Mouse (Mus musculus) embryonic facial prominence, embryonic 10.5 days (tissue): ENCODE data around the gene 1700034J05Rik. TPM values are rescaled to one million over a fixed set of nuclear protein-coding genes. Genes with fewer than 3 reads are reported as not detected.

Experiments used
- DNase-seq: peaks from one replicate; pipeline ENCODE4 v3.0.0-alpha.2; 2017; ENCODE audit warnings: low spot score
- H3K27ac ChIP-seq: fragments of 300-500 bp; sonication (generic); replicated peaks from 2 replicates; pipeline ENCODE4 v1.5.1; 2016; ENCODE audit warnings: mild to moderate bottlenecking
- H3K27me3 ChIP-seq: fragments of 300-500 bp; sonication (generic); replicated peaks from 2 replicates; pipeline ENCODE4 v1.6.1; 2016; ENCODE audit warnings: low read depth, mild to moderate bottlenecking; ENCODE audit not compliant: poor library complexity, severe bottlenecking
- H3K36me3 ChIP-seq: fragments of 300-500 bp; sonication (generic); replicated peaks from 2 replicates; pipeline ENCODE4 v1.6.1; 2016; ENCODE audit warnings: mild to moderate bottlenecking, moderate library complexity
- H3K4me1 ChIP-seq: fragments of 300-500 bp; sonication (generic); 2 replicates; pipeline ENCODE4 v1.6.1; 2016
- H3K4me3 ChIP-seq: fragments of 300-500 bp; sonication (generic); 2 replicates; pipeline ENCODE4 v1.5.1; 2016; ENCODE audit warnings: mild to moderate bottlenecking, moderate library complexity
- H3K9me3 ChIP-seq: fragments of 300-500 bp; sonication (generic); 2 replicates; pipeline ENCODE4 v1.6.1; 2016; ENCODE audit warnings: mild to moderate bottlenecking
- WGBS: fragments of 180-500 bp; shearing (Covaris S2); methylation state at CpG from one replicate; pipeline ENCODE4 v1.1.7; 2016; 5-methylcytosine and 5-hydroxymethylcytosine counted together
- polyA plus RNA-seq: library from polyadenylated mRNA; unstranded; fragments of >200 nt; fragmentation: Nextera tagmentation; extraction: Ambion mirVana; gene quantifications from 2 replicates; pipeline ENCODE4 v1.2.1, GENCODE M21; 2016

Gene 1700034J05Rik
- polyA plus RNA-seq, 1 experiment from 2014 or later: 0.27 TPM

GRCm38 (mm10) chr6:146976446-146976845 is 22.2 kb upstream of the 1700034J05Rik start:
- 82% methylated on average over 8 of the region's 8 CpGs for WGBS
- Histone ChIP-seq H3K27ac (no peak overlapping the region), H3K36me3 (no peaks in the 10 kb centered on the region; the same call in none of the 2 replicates)

GRCm38 (mm10) chr6:146973830-146974229 is 19.6 kb upstream of the 1700034J05Rik start:
- Histone ChIP-seq H3K36me3 (no peaks in the 10 kb centered on the region; the same call in none of the 2 replicates), H3K27me3 (no peaks in the 10 kb centered on the region), H3K4me1 (peaks cover 4% of the 10 kb centered on the region; the same call in 1 of the 2 replicates), H3K27ac (no peak overlapping the region), H3K9me3 (no peaks in the 10 kb centered on the region), H3K4me3 (no peak overlapping the region)
- DNase-seq: no peak

More at GRCm38 (mm10) chr6:146976446-146976845, 22.2 kb upstream of the 1700034J05Rik start:
- DNase-seq: no peak
- no peaks in the 10 kb centered on the region for H3K27me3 ChIP-seq
- peaks cover 20% of the 10 kb centered on the region for H3K4me1 ChIP-seq
- no peaks in the 10 kb centered on the region for H3K9me3 ChIP-seq
- H3K4me3 ChIP-seq: no peak overlapping the region

GRCm38 (mm10) chr6:146973406-146973805 is 19.2 kb upstream of the 1700034J05Rik start:
- no peaks in the 10 kb centered on the region; the same call in none of the 2 replicates for H3K36me3 ChIP-seq
- no peaks in the 10 kb centered on the region for H3K9me3 ChIP-seq
- peaks cover 4% of the 10 kb centered on the region; the same call in 1 of the 2 replicates for H3K4me1 ChIP-seq
- no peak overlapping the region for H3K27ac ChIP-seq
- no peaks in the 10 kb centered on the region for H3K27me3 ChIP-seq
- no peak overlapping the region for H3K4me3 ChIP-seq
- DNase-seq: no peak
- WGBS: 67% methylated on average over 2 of the region's 2 CpGs

- WGBS: 55% methylated on average over 1 of the region's 1 CpGs
- H3K36me3 ChIP-seq: no peaks in the 10 kb centered on the region; the same call in 1 of the 2 replicates
- no peak for DNase-seq
- H3K9me3 ChIP-seq: no peaks in the 10 kb centered on the region
- peaks cover 4% of the 10 kb centered on the region; the same call in 1 of the 2 replicates for H3K4me1 ChIP-seq
- no peak overlapping the region for H3K4me3 ChIP-seq
- no peak overlapping the region for H3K27ac ChIP-seq
- no peaks in the 10 kb centered on the region for H3K27me3 ChIP-seq
Observed at GRCm38 (mm10) chr6:146972740-146973139, 18.5 kb upstream of the 1700034J05Rik start.

GRCm38 (mm10) chr6:146972009-146972408 is 17.8 kb upstream of the 1700034J05Rik start:
- Histone ChIP-seq H3K27ac (no peak overlapping the region), H3K36me3 (no peaks in the 10 kb centered on the region; the same call in 1 of the 2 replicates), H3K4me3 (no peak overlapping the region), H3K9me3 (no peaks in the 10 kb centered on the region), H3K27me3 (no peaks in the 10 kb centered on the region), H3K4me1 (peaks cover 4% of the 10 kb centered on the region; the same call in 1 of the 2 replicates)
- DNase-seq: no peak
- 63% methylated on average over 6 of the region's 6 CpGs for WGBS

- no peaks in the 10 kb centered on the region for H3K36me3 ChIP-seq
- no peak overlapping the region for H3K27ac ChIP-seq
- no peaks in the 10 kb centered on the region for H3K9me3 ChIP-seq
- WGBS: 64% methylated on average over 3 of the region's 3 CpGs
- H3K4me3 ChIP-seq: no peak overlapping the region
- no peak for DNase-seq
- H3K27me3 ChIP-seq: no peaks in the 10 kb centered on the region
- peaks cover 7% of the 10 kb centered on the region for H3K4me1 ChIP-seq
Observed at GRCm38 (mm10) chr6:146971366-146971765, 17.1 kb upstream of the 1700034J05Rik start.

GRCm38 (mm10) chr6:146970811-146971210 is 16.6 kb upstream of the 1700034J05Rik start:
- H3K9me3 ChIP-seq: no peaks in the 10 kb centered on the region
- WGBS: 77% methylated on average over 3 of the region's 3 CpGs
- H3K27me3 ChIP-seq: no peaks in the 10 kb centered on the region
- peaks cover 11% of the 10 kb centered on the region for H3K4me1 ChIP-seq
- no peak overlapping the region for H3K4me3 ChIP-seq
- no peak overlapping the region for H3K27ac ChIP-seq
- H3K36me3 ChIP-seq: no peaks in the 10 kb centered on the region
- DNase-seq: no peak

GRCm38 (mm10) chr6:146967836-146968235 is 13.6 kb upstream of the 1700034J05Rik start:
- Histone ChIP-seq H3K27ac (no peak overlapping the region), H3K4me1 (peaks cover 7% of the 10 kb centered on the region), H3K9me3 (no peaks in the 10 kb centered on the region), H3K36me3 (no peaks in the 10 kb centered on the region), H3K4me3 (no peak overlapping the region), H3K27me3 (no peaks in the 10 kb centered on the region)
- no peak for DNase-seq
- WGBS: 76% methylated on average over 6 of the region's 6 CpGs

- no peak overlapping the region for H3K4me3 ChIP-seq
- 74% methylated on average over 12 of the region's 12 CpGs for WGBS
- no peaks in the 10 kb centered on the region for H3K27me3 ChIP-seq
- DNase-seq: no peak
- H3K9me3 ChIP-seq: no peaks in the 10 kb centered on the region
- no peak overlapping the region for H3K27ac ChIP-seq
- H3K4me1 ChIP-seq: peaks cover 7% of the 10 kb centered on the region
- no peaks in the 10 kb centered on the region for H3K36me3 ChIP-seq
Observed at GRCm38 (mm10) chr6:146966446-146967019, 12.3 kb upstream of the 1700034J05Rik start.

GRCm38 (mm10) chr6:146965139-146965772 is 11.0 kb upstream of the 1700034J05Rik start:
- no peaks in the 10 kb centered on the region for H3K9me3 ChIP-seq
- no peaks in the 10 kb centered on the region for H3K27me3 ChIP-seq
- H3K4me1 ChIP-seq: peaks cover 7% of the 10 kb centered on the region
- H3K27ac ChIP-seq: no peak overlapping the region
- 88% methylated on average over 13 of the region's 13 CpGs for WGBS
- no peak overlapping the region for H3K4me3 ChIP-seq
- DNase-seq: no peak
- H3K36me3 ChIP-seq: no peaks in the 10 kb centered on the region

GRCm38 (mm10) chr6:146963396-146964150 is 9.4 kb upstream of the 1700034J05Rik start:
- Histone ChIP-seq H3K4me3 (no peak overlapping the region), H3K36me3 (no peaks in the 10 kb centered on the region), H3K27ac (no peak overlapping the region), H3K9me3 (no peaks in the 10 kb centered on the region), H3K4me1 (peaks cover 10% of the 10 kb centered on the region), H3K27me3 (no peaks in the 10 kb centered on the region)
- WGBS: 92% methylated on average over 6 of the region's 6 CpGs
- DNase-seq: no peak

- no peak for DNase-seq
- H3K27me3 ChIP-seq: no peaks in the 10 kb centered on the region
- no peaks in the 10 kb centered on the region for H3K36me3 ChIP-seq
- H3K9me3 ChIP-seq: no peaks in the 10 kb centered on the region
- peaks cover 10% of the 10 kb centered on the region for H3K4me1 ChIP-seq
- H3K27ac ChIP-seq: no peak overlapping the region
- 76% methylated on average over 6 of the region's 6 CpGs for WGBS
- H3K4me3 ChIP-seq: no peak overlapping the region
Observed at GRCm38 (mm10) chr6:146961832-146962481, 7.7 kb upstream of the 1700034J05Rik start.
